Mouse (Mus musculus) ES-Bruce4 (cell line): ENCODE data around the gene Camsap2. TPM values are rescaled to one million over a fixed set of nuclear protein-coding genes. Genes with fewer than 3 reads are reported as not detected.

Experiments used
- H3K27ac ChIP-seq: 2 replicates; pipeline ENCODE4 v1.5.1; 2012; ENCODE audit warnings: low read length, inconsistent platforms; ENCODE audit not compliant: insufficient read depth
- H3K27me3 ChIP-seq: 2 replicates; pipeline ENCODE4 v1.6.1; 2012; ENCODE audit warnings: mild to moderate bottlenecking, low read length, inconsistent platforms; ENCODE audit not compliant: control insufficient read depth, poor library complexity, insufficient read depth, severe bottlenecking
- H3K36me3 ChIP-seq: 2 replicates; pipeline ENCODE4 v1.6.1; 2012; ENCODE audit warnings: inconsistent platforms, mild to moderate bottlenecking, low read length, moderate library complexity; ENCODE audit not compliant: control insufficient read depth, poor library complexity, insufficient read depth, severe bottlenecking
- H3K4me1 ChIP-seq: one replicate; pipeline ENCODE4 v1.8.1; 2011; ENCODE audit warnings: low read length; ENCODE audit not compliant: control insufficient read depth, insufficient read depth
- H3K4me3 ChIP-seq: 2 replicates; pipeline ENCODE4 v1.5.1; 2011; ENCODE audit warnings: low read depth, mild to moderate bottlenecking, low read length
- H3K9ac ChIP-seq: 2 replicates; pipeline ENCODE4 v1.6.1; 2012; ENCODE audit warnings: low read depth, mild to moderate bottlenecking, inconsistent platforms; ENCODE audit not compliant: poor library complexity, severe bottlenecking
- H3K9me3 ChIP-seq: replicated peaks from 2 replicates; pipeline ENCODE4 v1.6.1; 2012; ENCODE audit warnings: mild to moderate bottlenecking, low read length, inconsistent platforms; ENCODE audit not compliant: control insufficient read depth, poor library complexity, insufficient read depth, severe bottlenecking
- CTCF ChIP-seq: IDR thresholded peaks from one replicate; pipeline ENCODE4 v1.8.1; 2011; ENCODE audit warnings: low read depth, low read length
- EP300 ChIP-seq: IDR thresholded peaks from 2 replicates; pipeline ENCODE4 v1.6.1; 2011; ENCODE audit warnings: low read depth, low read length; ENCODE audit not compliant: insufficient read depth
- POLR2A ChIP-seq: IDR thresholded peaks from one replicate; pipeline ENCODE4 v1.8.1; 2011; ENCODE audit warnings: low read length; ENCODE audit not compliant: insufficient read depth
- polyA plus RNA-seq: library from polyadenylated mRNA; stranded (reverse); fragments of >200 nt; gene quantifications from 2 replicates; pipeline ENCODE4 v1.2.4, GENCODE M21; 2011; ENCODE audit warnings: low read depth; ENCODE audit not compliant: missing spikeins, insufficient read depth, insufficient read length

The Camsap2 gene
- polyA plus RNA-seq, 1 experiment: 37.0 TPM

DNA sequence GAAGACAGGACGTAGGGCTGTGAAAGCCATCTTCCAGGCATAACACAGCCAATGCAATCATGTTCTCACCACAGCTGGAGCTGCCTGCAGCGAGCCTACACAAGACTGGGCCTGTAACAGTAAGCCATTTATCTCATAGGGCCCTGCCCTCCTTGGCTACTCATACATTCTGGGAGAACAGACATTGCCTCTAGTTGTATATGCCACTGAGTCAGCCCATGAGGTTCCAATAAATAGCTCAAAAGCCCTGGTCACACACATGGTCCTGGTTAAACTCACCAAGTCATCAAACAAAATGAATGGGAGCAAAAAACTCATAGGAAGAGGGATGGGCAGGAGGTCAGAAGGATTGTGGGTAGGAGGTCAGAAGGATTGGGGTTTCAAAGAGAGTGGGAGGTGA is 17.3 kb downstream of the Camsap2 start:
- H3K4me3 ChIP-seq: no peak overlapping the region
- 0 out of 2 replicates have a peak, but pooled peaks cover 2% of the 10 kb centered on the region for H3K36me3 ChIP-seq
- no peak overlapping the region for H3K9ac ChIP-seq
- H3K9me3 ChIP-seq: no peaks in the 10 kb centered on the region
- no peaks in the 10 kb centered on the region for H3K27me3 ChIP-seq
- TF ChIP-seq CTCF (no peak), POLR2A (no peak), EP300 (no peak)
- H3K27ac ChIP-seq: no peak overlapping the region
- no peaks in the 10 kb centered on the region for H3K4me1 ChIP-seq

DNA sequence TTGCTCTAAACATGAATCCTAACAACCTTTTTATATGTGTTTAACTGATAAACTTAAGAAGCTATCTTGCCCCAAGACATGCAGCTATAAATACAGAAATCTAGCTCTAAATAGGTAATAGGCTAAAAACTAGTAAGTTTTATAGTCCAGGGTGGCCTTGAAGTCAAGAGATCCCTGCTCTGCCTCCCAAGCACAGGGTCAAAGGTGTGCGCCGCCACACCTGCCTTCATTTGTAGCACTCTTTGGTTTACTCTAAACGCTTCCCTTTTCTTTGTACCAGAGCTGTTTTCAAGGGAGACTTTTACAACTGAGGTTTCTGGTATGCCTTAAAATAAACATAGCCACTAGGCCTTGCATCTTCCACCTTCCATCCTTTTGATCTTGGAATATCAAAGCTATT is 18.3 kb downstream of the Camsap2 start:
- H3K9ac ChIP-seq: no peak overlapping the region
- 0 out of 2 replicates have a peak, but pooled peaks cover 3% of the 10 kb centered on the region for H3K36me3 ChIP-seq
- no peaks in the 10 kb centered on the region for H3K9me3 ChIP-seq
- H3K4me1 ChIP-seq: no peaks in the 10 kb centered on the region
- no peaks in the 10 kb centered on the region for H3K27me3 ChIP-seq
- TF ChIP-seq POLR2A (no peak), EP300 (no peak), CTCF (no peak)
- H3K4me3 ChIP-seq: no peak overlapping the region
- H3K27ac ChIP-seq: no peak overlapping the region

DNA sequence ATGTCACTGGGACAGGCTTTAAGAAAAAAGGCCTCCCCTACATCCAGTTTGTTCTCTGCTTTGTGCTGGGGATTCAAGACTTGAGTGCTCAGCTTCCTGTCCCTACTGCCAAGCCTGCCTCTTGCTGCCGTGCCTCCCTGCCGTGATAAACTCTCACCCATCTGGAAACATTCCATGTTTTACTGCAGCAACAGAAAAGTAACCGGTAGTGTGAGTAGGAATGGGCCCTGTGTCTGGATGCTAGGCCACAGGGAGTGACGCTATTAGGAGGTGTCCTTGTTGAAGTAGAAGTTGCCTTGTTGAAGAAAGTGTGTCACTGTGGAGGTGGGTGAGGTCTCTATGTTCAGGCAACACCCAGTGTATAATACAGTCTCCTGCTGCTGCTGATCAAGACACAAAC is 20.0 kb downstream of the Camsap2 start:
- 0 out of 2 replicates have a peak, but pooled peaks cover 3% of the 10 kb centered on the region for H3K36me3 ChIP-seq
- no peak overlapping the region for H3K27ac ChIP-seq
- no peaks in the 10 kb centered on the region for H3K27me3 ChIP-seq
- no peak for TF ChIP-seq EP300
- TF ChIP-seq CTCF: no peak
- TF ChIP-seq POLR2A: no peak
- H3K9ac ChIP-seq: no peak overlapping the region
- H3K4me3 ChIP-seq: no peak overlapping the region
- no peaks in the 10 kb centered on the region for H3K4me1 ChIP-seq
- no peaks in the 10 kb centered on the region for H3K9me3 ChIP-seq

DNA sequence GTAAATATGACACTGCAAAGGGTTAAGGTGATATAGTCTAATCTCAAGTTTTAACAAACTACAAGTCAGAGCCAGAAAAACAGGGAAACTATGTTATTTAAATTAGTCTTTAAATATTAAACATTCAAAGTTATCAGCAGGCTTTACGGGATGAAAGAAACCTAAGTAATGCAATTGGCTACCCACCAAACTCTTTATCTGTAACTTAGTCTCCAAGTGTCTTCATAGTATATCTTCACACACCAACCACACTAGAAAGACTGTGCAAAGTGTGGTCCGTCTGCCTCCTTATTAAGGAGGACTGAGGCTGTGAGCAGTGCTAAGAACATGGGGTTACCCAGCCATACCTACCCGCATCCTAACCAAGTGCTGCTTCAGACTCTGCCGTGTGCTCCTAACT is 23.6 kb downstream of the Camsap2 start:
- H3K27me3 ChIP-seq: no peaks in the 10 kb centered on the region
- no peaks in the 10 kb centered on the region for H3K9me3 ChIP-seq
- H3K9ac ChIP-seq: no peak overlapping the region
- no peak overlapping the region for H3K27ac ChIP-seq
- H3K4me3 ChIP-seq: no peak overlapping the region
- no peaks in the 10 kb centered on the region for H3K4me1 ChIP-seq
- no peak for TF ChIP-seq EP300
- TF ChIP-seq POLR2A: no peak
- TF ChIP-seq CTCF: no peak
- 0 out of 2 replicates have a peak, but pooled peaks cover 3% of the 10 kb centered on the region for H3K36me3 ChIP-seq

DNA sequence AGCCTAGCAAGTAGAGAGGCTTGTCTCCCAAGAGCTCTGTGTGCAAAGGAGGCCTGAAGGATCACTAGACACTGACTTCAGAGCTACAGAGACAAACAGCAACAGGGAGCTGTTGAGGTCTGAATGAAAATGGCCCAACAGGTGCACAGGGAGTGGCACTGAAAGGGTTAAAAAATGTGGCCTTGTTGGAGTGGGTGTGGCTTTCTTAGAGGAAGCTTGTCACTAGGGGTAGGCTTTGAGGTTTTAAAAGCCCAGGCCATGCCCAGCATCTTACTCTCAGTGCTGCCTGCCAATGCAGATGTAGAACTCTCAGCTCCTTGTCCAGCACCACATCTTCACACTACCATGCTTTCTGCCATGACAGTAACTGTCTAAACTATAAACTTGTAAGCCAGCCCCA is 29.6 kb downstream of the Camsap2 start:
- Histone ChIP-seq H3K36me3 (no peaks in the 10 kb centered on the region), H3K27me3 (no peaks in the 10 kb centered on the region), H3K4me1 (no peaks in the 10 kb centered on the region), H3K4me3 (no peak overlapping the region), H3K27ac (no peak overlapping the region), H3K9me3 (no peaks in the 10 kb centered on the region), H3K9ac (no peak overlapping the region)
- TF ChIP-seq CTCF (no peak), POLR2A (no peak), EP300 (no peak)

DNA sequence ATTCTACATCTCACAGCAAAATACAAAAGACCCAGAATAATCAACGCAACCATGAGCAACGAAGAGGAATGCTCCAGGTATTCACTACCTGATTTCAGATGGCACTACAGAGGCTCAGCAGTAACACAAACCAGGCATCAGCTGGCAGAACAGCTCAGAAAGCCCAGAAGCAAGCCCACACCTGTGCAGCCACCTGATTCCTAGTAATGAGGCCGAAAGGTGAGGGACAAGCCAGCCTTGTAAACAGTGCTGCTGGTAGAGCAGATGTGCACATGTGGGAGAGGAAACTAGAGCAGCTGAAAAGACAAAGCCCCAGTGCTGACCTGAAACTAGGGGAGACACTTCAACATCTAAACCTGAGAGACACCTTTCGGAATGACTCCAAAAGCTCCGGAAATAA is 36.7 kb downstream of the Camsap2 start:
- Histone ChIP-seq H3K36me3 (no peaks in the 10 kb centered on the region), H3K9ac (no peak overlapping the region), H3K27me3 (no peaks in the 10 kb centered on the region), H3K4me3 (no peak overlapping the region), H3K27ac (no peak overlapping the region), H3K9me3 (0 out of 2 replicates have a peak, but pooled peaks cover 2% of the 10 kb centered on the region), H3K4me1 (no peaks in the 10 kb centered on the region)
- TF ChIP-seq CTCF: no peak
- TF ChIP-seq POLR2A: no peak
- TF ChIP-seq EP300: no peak
